8 mouse cellular contexts compared by ENCODE assay signal in the genomic region with DNA sequence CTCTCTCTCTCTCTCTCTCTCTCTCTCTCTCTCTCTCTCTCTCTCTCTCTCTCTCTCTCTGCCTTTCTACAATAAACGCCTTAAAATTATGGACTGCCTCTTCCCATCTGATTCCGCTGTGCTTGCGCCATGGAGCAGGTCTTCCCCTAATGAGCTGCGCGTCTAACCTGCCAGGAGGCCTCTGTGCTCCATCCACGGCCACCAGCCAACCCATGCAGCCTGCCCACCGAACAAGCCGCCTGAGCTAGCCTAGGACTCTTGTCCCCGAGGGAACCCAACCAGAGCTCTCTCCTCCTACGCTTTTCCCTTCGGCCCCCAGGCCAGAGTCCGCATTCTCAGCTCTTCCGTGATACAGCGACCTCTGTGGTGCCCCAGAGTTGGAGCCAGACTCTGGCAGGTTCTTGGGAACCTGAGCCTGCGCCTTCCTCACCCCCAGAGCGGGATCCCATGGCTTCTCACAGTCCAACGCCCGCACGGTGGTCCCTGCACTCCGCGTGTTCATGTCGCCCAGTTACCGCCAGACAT. TPM values are rescaled to one million over a fixed set of nuclear protein-coding genes. Genes with fewer than 3 reads are reported as not detected.
DNase-seq lines count a peak whose midpoint lies in the region; ATAC-seq and TF ChIP-seq lines count a peak whose summit lies in the region.

No protein-coding gene starts in this region.

- no peak overlapping the region for H3K27ac ChIP-seq in kidney, postnatal 0 days
- no peak overlapping the region for H3K27ac ChIP-seq in kidney, adult 2 months (ENCODE audit: insufficient read depth, low read depth, low read length)
- H3K27ac ChIP-seq in hindbrain, embryonic 14.5 days, result no peak overlapping the region
- no peak overlapping the region for H3K27ac ChIP-seq in midbrain, postnatal 0 days (ENCODE audit: low read depth, low read length)

- H3K27me3 ChIP-seq in kidney, postnatal 0 days (ENCODE audit: insufficient read depth, low read length), result no peaks in the 10 kb centered on the region
- no peaks in the 10 kb centered on the region for H3K27me3 ChIP-seq in kidney, adult 2 months (replicated peaks; ENCODE audit: control insufficient read depth, insufficient read depth, low read length)
- peaks cover 2% of the 10 kb centered on the region; the same call in 1 of the 2 replicates for H3K27me3 ChIP-seq in hindbrain, embryonic 14.5 days (ENCODE audit: control insufficient read depth, insufficient read depth, low read length)
- no peaks in the 10 kb centered on the region for H3K27me3 ChIP-seq in midbrain, postnatal 0 days (ENCODE audit: insufficient read depth, low read length)

- peak overlapping the region; percentile 35 for H3K4me2 ChIP-seq in kidney, postnatal 0 days (ENCODE audit: low read length)
- H3K4me2 ChIP-seq in hindbrain, embryonic 14.5 days (replicated peaks), result peak overlapping the region; percentile 33
- H3K4me2 ChIP-seq in midbrain, postnatal 0 days (ENCODE audit: low read depth, low read length, poor library complexity, severe bottlenecking), result 0 out of 2 replicates have a peak overlapping the region, but pooled peaks have one; percentile 24

- H3K9me3 ChIP-seq in kidney, postnatal 0 days (replicated peaks; ENCODE audit: low read length), result no peaks in the 10 kb centered on the region
- H3K9me3 ChIP-seq in hindbrain, embryonic 14.5 days (ENCODE audit: control insufficient read depth, low read length), result no peaks in the 10 kb centered on the region
- no peaks in the 10 kb centered on the region for H3K9me3 ChIP-seq in midbrain, postnatal 0 days (ENCODE audit: low read length)

- ATAC-seq in kidney, postnatal 0 days (replicated peaks; ENCODE audit: low FRiP score, low read depth), result peak; percentile 52
- no peak for ATAC-seq in hindbrain, embryonic 14.5 days (ENCODE audit: low FRiP score)
- no peak for ATAC-seq in midbrain, postnatal 0 days (ENCODE audit: low FRiP score)

- intact Hi-C loops in left cerebral cortex, postnatal 4 days (cut with DNase I), result no loop called here

- no peaks in the 10 kb centered on the region for H3K36me3 ChIP-seq in kidney, postnatal 0 days (ENCODE audit: insufficient read depth, low read length)
- no peaks in the 10 kb centered on the region for H3K36me3 ChIP-seq in kidney, adult 2 months (ENCODE audit: control insufficient read depth, insufficient read depth, low read length)
- no peaks in the 10 kb centered on the region for H3K36me3 ChIP-seq in hindbrain, embryonic 14.5 days (replicated peaks; ENCODE audit: control insufficient read depth, insufficient read depth)
- no peaks in the 10 kb centered on the region for H3K36me3 ChIP-seq in midbrain, postnatal 0 days (ENCODE audit: insufficient read depth, low read length)

- H3K4me1 ChIP-seq in kidney, postnatal 0 days (replicated peaks; ENCODE audit: insufficient read depth, low read length), result 0 out of 2 replicates have a peak, but pooled peaks cover 4% of the 10 kb centered on the region
- no peaks in the 10 kb centered on the region for H3K4me1 ChIP-seq in kidney, adult 2 months (ENCODE audit: control insufficient read depth, insufficient read depth, low read length)
- peaks cover 8% of the 10 kb centered on the region; the same call in 1 of the 2 replicates for H3K4me1 ChIP-seq in hindbrain, embryonic 14.5 days (replicated peaks; ENCODE audit: control insufficient read depth, insufficient read depth, low read length)
- peaks cover 2% of the 10 kb centered on the region; the same call in 1 of the 2 replicates for H3K4me1 ChIP-seq in midbrain, postnatal 0 days (ENCODE audit: insufficient read depth, low read length)

- H3K4me3 ChIP-seq in kidney, postnatal 0 days (replicated peaks; ENCODE audit: low read depth, low read length), result no peak overlapping the region
- H3K4me3 ChIP-seq in kidney, adult 2 months (ENCODE audit: insufficient read depth, low read depth, low read length), result no peak overlapping the region
- H3K4me3 ChIP-seq in hindbrain, embryonic 14.5 days (replicated peaks; ENCODE audit: low read length), result no peak overlapping the region
- H3K4me3 ChIP-seq in midbrain, postnatal 0 days (ENCODE audit: low read depth, low read length), result no peak overlapping the region

- no peak for TF ChIP-seq POLR2A in kidney, adult 2 months (IDR thresholded peaks at IDR 0.05; ENCODE audit: low read depth, low read length)

- 16% methylated on average over 23 of the region's 23 CpGs for WGBS in kidney, postnatal 0 days
- WGBS in kidney, adult 2 months, result 23% methylated on average over 22 of the region's 23 CpGs
- WGBS in hindbrain, embryonic 14.5 days, result 24% methylated on average over 23 of the region's 23 CpGs
- WGBS in midbrain, postnatal 0 days, result 34% methylated on average over 22 of the region's 23 CpGs

- TF ChIP-seq CTCF in kidney, postnatal 0 days (IDR thresholded peaks at IDR 0.05; ENCODE audit: low read depth), result 0 out of 2 replicates have a peak, but pooled peaks have one; percentile 9
- TF ChIP-seq CTCF in kidney, adult 2 months (conservative IDR thresholded peaks at IDR 0.05; ENCODE audit: insufficient read depth, insufficient read length, low read depth, low read length), result no peak
- TF ChIP-seq CTCF in midbrain, postnatal 0 days (IDR thresholded peaks at IDR 0.05), result no peak

- H3K9ac ChIP-seq in kidney, postnatal 0 days (ENCODE audit: low read depth, low read length), result no peak overlapping the region
- H3K9ac ChIP-seq in hindbrain, embryonic 14.5 days, result no peak overlapping the region
- no peak overlapping the region for H3K9ac ChIP-seq in midbrain, postnatal 0 days (replicated peaks; ENCODE audit: low read length, poor library complexity, severe bottlenecking)

- peak; percentile 4 to 23 for DNase-seq in cerebellum, postnatal 14 days
- no peak for DNase-seq in cerebellum, postnatal 36 days
- peak; percentile 34 for DNase-seq in kidney, postnatal 0 days (ENCODE audit: low spot score)
- no peak for DNase-seq in kidney, adult 2 months
- DNase-seq in hindbrain, embryonic 14.5 days (ENCODE audit: low spot score), result no peak
- DNase-seq in midbrain, postnatal 0 days (ENCODE audit: low spot score), result no peak
- DNase-seq in adipocyte (ENCODE audit: low spot score), result no peak
- no peak for DNase-seq in left cerebral cortex, postnatal 4 days

RNA-seq across cellular contexts. Expression of a gene that starts 28.3 kb away (rescaled TPM):
- polyA plus RNA-seq in kidney, postnatal 0 days (2015; fragmentation: Nextera tagmentation; extraction: Ambion mirVana), result 0.14 TPM in 1 of 2 replicates, not detected in the other
- 0.07 TPM in 1 of 2 replicates, not detected in the other for polyA plus RNA-seq in kidney, adult 2 months (2012; rRNA removed)
- polyA plus RNA-seq in hindbrain, embryonic 14.5 days (2014; fragmentation: Nextera tagmentation; extraction: Ambion mirVana), result 1.1 and 1.3 TPM in 2 replicates
- total RNA-seq in midbrain, postnatal 0 days (2014; rRNA removed), result 5.1 and 7.3 TPM in 2 replicates
- 1.9 and 2.3 TPM in 2 replicates for polyA plus RNA-seq in midbrain, postnatal 0 days (2015; fragmentation: Nextera tagmentation; extraction: Ambion mirVana)
- 10 to 100 TPM; 15.4 to 16.6 TPM for total RNA-seq in left cerebral cortex, postnatal 4 days (2021)

Comparison
In these comparisons a context has a peak if more than half of its experiments do, and no peak if none do; other contexts are left out.
1. DNase-seq: peak in cerebellum, postnatal 14 days (2 of 2) and kidney, postnatal 0 days (single experiment); none in cerebellum, postnatal 36 days (0 of 2), kidney, adult 2 months (single experiment), hindbrain, embryonic 14.5 days (single experiment), midbrain, postnatal 0 days (single experiment), adipocyte (single experiment) and left cerebral cortex, postnatal 4 days (single experiment).
2. Peak in every context shown above with its lines, with median percentiles within 50 percentile points of each other: H3K4me2 ChIP-seq.